In genomic region chr13:17804909-17805613, GRCm38 (mm10) we compare ENCODE assay signal across 8 mouse cellular contexts. TPM values are rescaled to one million over a fixed set of nuclear protein-coding genes. Genes with fewer than 3 reads are reported as not detected.
DNase-seq lines count a peak whose midpoint lies in the region; ATAC-seq and TF ChIP-seq lines count a peak whose summit lies in the region.

Gene Cdk13 (minus strand): TSS chr13:17805097.

- peak; percentile 95 for ATAC-seq in heart, embryonic 15.5 days (replicated peaks; ENCODE audit: insufficient number of reproducible peaks, insufficient read depth, low FRiP score, low read depth)
- ATAC-seq in liver, embryonic 14.5 days (ENCODE audit: insufficient read depth): peak; percentile 87
- ATAC-seq in neural tube, embryonic 11.5 days (ENCODE audit: insufficient read depth, low FRiP score, low TSS enrichment): peak; percentile 94
- peak; percentile 97 for ATAC-seq in stomach, postnatal 0 days (ENCODE audit: low FRiP score, low TSS enrichment)

- WGBS in forebrain, embryonic 10.5 days: under 1% methylated on average over 97 of the region's 110 CpGs
- whole genome bisulfite sequencing in heart, embryonic 15.5 days: under 1% methylated on average over 87 of the region's 110 CpGs
- WGBS in liver, embryonic 14.5 days (ENCODE audit: insufficient replicate concordance): 0% methylated on average over 63 of the region's 110 CpGs
- WGBS in neural tube, embryonic 11.5 days: under 1% methylated on average over 65 of the region's 110 CpGs
- under 1% methylated on average over 72 of the region's 110 CpGs for WGBS in stomach, postnatal 0 days

- TF ChIP-seq EP300 in liver, embryonic 14.5 days (IDR thresholded peaks at IDR 0.05; ENCODE audit: low read depth): no peak
- TF ChIP-seq EP300 in stomach, postnatal 0 days (optimal IDR thresholded peaks at IDR 0.05): no peak

- peak within 1 kb of the TSS; percentile 84 for H3K4me2 ChIP-seq in heart, embryonic 15.5 days
- H3K4me2 ChIP-seq in liver, embryonic 14.5 days (ENCODE audit: low read depth): peak within 1 kb of the TSS; percentile 90
- peak within 1 kb of the TSS; percentile 69 for H3K4me2 ChIP-seq in neural tube, embryonic 11.5 days (ENCODE audit: low read depth)
- peak within 1 kb of the TSS; percentile 91 for H3K4me2 ChIP-seq in stomach, postnatal 0 days (replicated peaks; ENCODE audit: low read depth)

- peak within 1 kb of the TSS; percentile 96 for H3K9ac ChIP-seq in heart, embryonic 15.5 days
- peak within 1 kb of the TSS; percentile 95 for H3K9ac ChIP-seq in liver, embryonic 14.5 days (replicated peaks)
- peak within 1 kb of the TSS; percentile 94 for H3K9ac ChIP-seq in neural tube, embryonic 11.5 days (ENCODE audit: low read length)
- H3K9ac ChIP-seq in stomach, postnatal 0 days (ENCODE audit: low read length): peak within 1 kb of the TSS; percentile 96

- H3K9me3 ChIP-seq in forebrain, embryonic 10.5 days: no peaks in the 10 kb centered on the region
- no peaks in the 10 kb centered on the region for H3K9me3 ChIP-seq in heart, embryonic 15.5 days (replicated peaks)
- H3K9me3 ChIP-seq in liver, embryonic 14.5 days (ENCODE audit: control insufficient read depth, low read length): no peaks in the 10 kb centered on the region
- no peaks in the 10 kb centered on the region for H3K9me3 ChIP-seq in neural tube, embryonic 11.5 days (ENCODE audit: control insufficient read depth, low read length)
- no peaks in the 10 kb centered on the region for H3K9me3 ChIP-seq in stomach, postnatal 0 days (ENCODE audit: control insufficient read depth, low read length)

- peak within 1 kb of the TSS; percentile 92 for H3K27ac ChIP-seq in forebrain, embryonic 10.5 days
- H3K27ac ChIP-seq in heart, embryonic 15.5 days: peak within 1 kb of the TSS; percentile 98
- H3K27ac ChIP-seq in liver, embryonic 14.5 days: peak within 1 kb of the TSS; percentile 90
- peak within 1 kb of the TSS; percentile 96 for H3K27ac ChIP-seq in neural tube, embryonic 11.5 days (ENCODE audit: low read depth, low read length)
- H3K27ac ChIP-seq in stomach, postnatal 0 days (replicated peaks): peak within 1 kb of the TSS; percentile 99

- no peaks in the 10 kb centered on the region for H3K27me3 ChIP-seq in forebrain, embryonic 10.5 days (ENCODE audit: poor library complexity, severe bottlenecking)
- no peaks in the 10 kb centered on the region for H3K27me3 ChIP-seq in heart, embryonic 15.5 days
- H3K27me3 ChIP-seq in liver, embryonic 14.5 days (ENCODE audit: control insufficient read depth, insufficient read depth, low read length): no peaks in the 10 kb centered on the region
- no peaks in the 10 kb centered on the region for H3K27me3 ChIP-seq in neural tube, embryonic 11.5 days (ENCODE audit: control insufficient read depth, insufficient read depth, low read length)
- H3K27me3 ChIP-seq in stomach, postnatal 0 days (ENCODE audit: control insufficient read depth, insufficient read depth, low read length): no peaks in the 10 kb centered on the region

- H3K36me3 ChIP-seq in forebrain, embryonic 10.5 days (replicated peaks): peaks cover 6% of the 10 kb centered on the region
- H3K36me3 ChIP-seq in heart, embryonic 15.5 days: peaks cover 4% of the 10 kb centered on the region; the same call in 1 of the 2 replicates
- H3K36me3 ChIP-seq in liver, embryonic 14.5 days (replicated peaks; ENCODE audit: control insufficient read depth, insufficient read depth, low read depth): peaks cover 4% of the 10 kb centered on the region
- H3K36me3 ChIP-seq in neural tube, embryonic 11.5 days (ENCODE audit: control insufficient read depth, insufficient read depth, low read length): no peaks in the 10 kb centered on the region
- no peaks in the 10 kb centered on the region for H3K36me3 ChIP-seq in stomach, postnatal 0 days (ENCODE audit: control insufficient read depth, insufficient read depth, low read length)

- peak; percentile 99 for DNase-seq in CD8-positive naive resting alpha-beta T cell, adult 2 months (ENCODE audit: low read depth in 2 of 2, low spot score in 2 of 2)
- DNase-seq in c-Kit-positive CD71-negative TER-119-negative erythroid progenitor cells, embryonic 14.5 days (ENCODE audit: low read depth): peak; percentile 97
- DNase-seq in forebrain, embryonic 10.5 days (ENCODE audit: extremely low spot score, low spot score): peak; percentile 98
- peak; percentile 98 to 100 for DNase-seq in kidney, postnatal 25 days
- peak; percentile 95 to 97 (median 97) for DNase-seq in liver, embryonic 14.5 days (ENCODE audit: low read depth in 3 of 3, low spot score in 3 of 3)
- peak; percentile 100 for DNase-seq in neural tube, embryonic 11.5 days (ENCODE audit: low spot score)
- peak; percentile 99 for DNase-seq in stomach, postnatal 0 days (ENCODE audit: low spot score)

- H3K4me3 ChIP-seq in forebrain, embryonic 10.5 days: peak within 1 kb of the TSS; percentile 95
- H3K4me3 ChIP-seq in heart, embryonic 15.5 days: peak within 1 kb of the TSS; percentile 96
- peak within 1 kb of the TSS; percentile 93 to 100 for H3K4me3 ChIP-seq in liver, embryonic 14.5 days (ENCODE audit: insufficient read depth in 1 of 2, low read depth in 2 of 2, low read length in 2 of 2)
- H3K4me3 ChIP-seq in neural tube, embryonic 11.5 days (ENCODE audit: low read depth, low read length): peak within 1 kb of the TSS; percentile 99
- H3K4me3 ChIP-seq in stomach, postnatal 0 days (ENCODE audit: low read depth, low read length): peak within 1 kb of the TSS; percentile 99

- peak; percentile 28; the same call in 1 of the 2 replicates for TF ChIP-seq CTCF in liver, embryonic 14.5 days (IDR thresholded peaks at IDR 0.05; ENCODE audit: low read depth)
- peak; percentile 20; the same call in 1 of the 2 replicates for TF ChIP-seq CTCF in stomach, postnatal 0 days (IDR thresholded peaks at IDR 0.05; ENCODE audit: low read depth)

- peaks cover 24% of the 10 kb centered on the region for H3K4me1 ChIP-seq in forebrain, embryonic 10.5 days
- H3K4me1 ChIP-seq in heart, embryonic 15.5 days (replicated peaks): peaks cover 7% of the 10 kb centered on the region
- H3K4me1 ChIP-seq in liver, embryonic 14.5 days (replicated peaks; ENCODE audit: control insufficient read depth in 2 of 2, insufficient read depth in 2 of 2, low read length in 1 of 2): peaks cover 7 to 13% of the 10 kb centered on the region in 2 experiments
- peaks cover 4% of the 10 kb centered on the region for H3K4me1 ChIP-seq in neural tube, embryonic 11.5 days (ENCODE audit: control insufficient read depth, insufficient read depth, low read length)
- no peaks in the 10 kb centered on the region for H3K4me1 ChIP-seq in stomach, postnatal 0 days (replicated peaks; ENCODE audit: control insufficient read depth, insufficient read depth)

RNA-seq across cellular contexts. Expression of gene Cdk13, which starts in this region (rescaled TPM):
- 11.9 and 13.0 TPM in 2 replicates for polyA plus RNA-seq in forebrain, embryonic 10.5 days (2016; fragmentation: Nextera tagmentation; extraction: Ambion mirVana)
- 9.5 and 9.8 TPM in 2 replicates for polyA plus RNA-seq in heart, embryonic 15.5 days (2015; fragmentation: Nextera tagmentation; extraction: Ambion mirVana)
- 9.3 and 10.5 TPM in 2 replicates for polyA plus RNA-seq in liver, embryonic 14.5 days (2012; rRNA removed)
- polyA plus RNA-seq in liver, embryonic 14.5 days (2014; fragmentation: Nextera tagmentation; extraction: Ambion mirVana): 5.7 and 7.5 TPM in 2 replicates
- polyA plus RNA-seq in neural tube, embryonic 11.5 days (2014; fragmentation: Nextera tagmentation; extraction: Ambion mirVana): 18.8 and 20.9 TPM in 2 replicates
- 8.6 and 9.3 TPM in 2 replicates for polyA plus RNA-seq in stomach, postnatal 0 days (2015; fragmentation: Nextera tagmentation; extraction: Ambion mirVana)

Comparison
In these comparisons a context has a peak if more than half of its experiments do, and no peak if none do; other contexts are left out.
1. Peak in every context shown above with its lines: DNase-seq, ATAC-seq, H3K4me3 ChIP-seq and H3K27ac ChIP-seq.